Mouse (Mus musculus) bone marrow, adult 2 months (tissue): ENCODE data around the gene Olfr56.
"Not testable (repeated sequence)": the region's sequence is repeated elsewhere in the genome, so short reads cannot be mapped to it uniquely, and the experiment has no call there.

Source experiments
- CTCF ChIP-seq: fragments of 200-500 bp; IDR thresholded peaks from 2 replicates; pipeline ENCODE4 v1.5.1; 2011; ENCODE audit warnings: low read length, control low read depth; ENCODE audit not compliant: control insufficient read depth, insufficient read depth
- POLR2A ChIP-seq: fragments of 200-500 bp; IDR thresholded peaks from 2 replicates; pipeline ENCODE4 v1.6.1; 2011; ENCODE audit warnings: low read depth, mild to moderate bottlenecking, control low read depth, low read length, borderline replicate concordance; ENCODE audit not compliant: control insufficient read depth

DNA sequence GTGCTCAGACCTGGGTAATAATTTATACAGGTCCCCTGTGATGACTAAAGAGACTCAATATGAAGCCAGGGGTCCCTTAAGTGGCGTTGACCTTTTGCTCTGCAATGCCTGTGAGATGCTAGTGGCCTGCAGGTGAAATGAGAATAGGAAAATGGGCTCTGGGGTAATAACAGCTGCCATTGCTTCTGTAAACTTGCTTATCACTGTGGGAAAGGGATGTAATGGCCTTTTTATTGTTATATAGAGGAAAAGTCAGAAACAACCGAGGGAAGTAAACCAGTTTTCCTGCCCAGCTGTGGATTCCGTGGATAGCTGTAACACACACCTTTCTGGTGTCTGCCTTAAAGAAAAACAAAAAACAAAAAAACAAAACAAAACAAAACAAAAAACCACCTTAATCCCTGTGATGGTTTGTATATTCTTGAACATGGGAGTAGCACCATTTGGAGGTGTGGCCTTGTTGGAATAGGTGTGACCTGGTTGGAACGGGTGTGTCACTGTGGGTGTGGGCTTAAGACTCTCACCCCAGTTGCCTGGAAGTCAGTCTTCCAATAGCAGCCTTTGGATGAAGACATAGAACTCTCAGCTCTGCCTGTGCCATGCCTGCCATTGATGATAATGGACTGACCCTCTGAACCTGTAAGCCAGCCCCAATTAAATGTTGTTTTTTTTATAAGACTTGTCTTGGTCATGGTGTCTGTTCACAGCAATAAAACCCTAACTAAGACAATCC lies 197.5 kb downstream of the Olfr56 start:
- not testable (repeated sequence) for TF ChIP-seq CTCF, POLR2A
